Mouse (Mus musculus) megakaryocyte, embryonic 14.5 days (primary cell): ENCODE measurements around the gene Gpc1. TPM values are rescaled to one million over a fixed set of nuclear protein-coding genes. Genes with fewer than 3 reads are reported as not detected.

Experiments
- H3K27me3 ChIP-seq: replicated peaks from 2 replicates; pipeline ENCODE3; 2012; ENCODE audit warnings: inconsistent platforms
- H3K36me3 ChIP-seq: replicated peaks from 2 replicates; pipeline ENCODE3; 2012; ENCODE audit warnings: low read length, inconsistent platforms, mixed read lengths
- H3K4me1 ChIP-seq: 2 replicates; pipeline ENCODE4 v1.6.1; 2012; ENCODE audit warnings: inconsistent platforms
- H3K4me3 ChIP-seq: replicated peaks from 2 replicates; pipeline ENCODE3; 2012; ENCODE audit warnings: moderate library complexity, mild to moderate bottlenecking, inconsistent platforms
- H3K9me3 ChIP-seq: 2 replicates; pipeline ENCODE4 v1.6.1; 2012; ENCODE audit warnings: inconsistent platforms
- FLI1 ChIP-seq: IDR thresholded peaks from 2 replicates; pipeline ENCODE4 v1.6.1; 2012; ENCODE audit warnings: low read length, inconsistent platforms, mixed read lengths
- GATA1 ChIP-seq: IDR thresholded peaks from 3 replicates; pipeline ENCODE4 v1.6.1; 2012; ENCODE audit warnings: mixed read lengths, low read length, inconsistent platforms, borderline replicate concordance
- polyA plus RNA-seq: library from polyadenylated mRNA; stranded (reverse); fragments of >175 nt; gene quantifications from 2 replicates; pipeline ENCODE4 v1.2.3, GENCODE M21; 2012; ENCODE audit warnings: low replicate concordance; ENCODE audit not compliant: insufficient read depth

Gene Gpc1
- polyA plus RNA-seq, 1 experiment, result 0.26 TPM

DNA sequence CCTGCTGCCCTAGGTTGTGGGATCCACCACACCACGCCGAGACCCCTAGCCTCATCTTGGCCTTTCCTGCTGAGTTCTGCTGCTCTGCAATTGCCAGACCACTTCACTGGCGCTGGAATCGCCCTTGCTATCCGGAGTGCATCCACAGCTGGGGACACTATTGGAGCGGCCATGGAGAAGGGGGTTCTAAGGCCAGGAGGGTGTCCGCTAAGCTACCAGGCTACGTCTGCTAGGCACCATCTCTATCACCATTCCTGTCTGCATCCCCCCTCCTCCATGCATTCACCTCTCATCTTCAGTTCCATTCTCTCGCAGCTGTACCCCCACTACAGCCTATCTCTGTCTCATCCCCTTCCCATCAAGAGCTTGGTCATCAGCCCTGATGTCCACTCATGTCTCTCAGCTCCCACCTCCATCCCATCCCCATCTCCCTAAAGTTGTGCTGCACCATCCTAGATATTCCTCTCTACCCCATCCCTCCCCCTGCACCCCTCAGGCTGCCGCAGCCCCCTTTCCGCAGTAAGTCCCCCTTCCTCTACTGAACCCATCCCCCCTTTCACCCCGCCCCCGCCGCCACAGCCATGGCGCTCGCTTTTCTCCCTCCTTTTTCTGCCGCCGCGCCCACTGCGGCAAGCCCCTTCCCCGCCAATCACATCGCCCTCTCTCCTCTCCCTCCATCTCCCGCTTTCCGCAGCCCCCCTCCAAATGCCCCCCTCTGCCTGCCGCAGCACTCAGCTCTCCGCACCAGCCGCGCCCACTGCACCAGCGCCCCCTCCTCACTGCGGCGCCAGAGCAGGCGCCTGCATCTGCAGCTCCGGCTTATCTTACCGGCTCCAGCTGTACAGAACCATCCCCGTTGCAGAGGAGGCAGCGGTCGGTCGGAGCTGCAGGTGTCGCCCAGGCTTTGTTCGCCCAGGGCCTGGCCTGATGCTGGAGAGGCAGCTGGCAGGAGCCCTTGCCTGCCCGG lies 16.7 kb downstream of the Gpc1 start:
- peaks cover 95% of the 10 kb centered on the region for H3K27me3 ChIP-seq
- TF ChIP-seq GATA1 (no peak), FLI1 (no peak)
- H3K4me3 ChIP-seq, result no peak overlapping the region
- H3K4me1 ChIP-seq, result peaks cover 21% of the 10 kb centered on the region; the same call in 1 of the 2 replicates
- no peaks in the 10 kb centered on the region for H3K9me3 ChIP-seq
- no peaks in the 10 kb centered on the region for H3K36me3 ChIP-seq

DNA sequence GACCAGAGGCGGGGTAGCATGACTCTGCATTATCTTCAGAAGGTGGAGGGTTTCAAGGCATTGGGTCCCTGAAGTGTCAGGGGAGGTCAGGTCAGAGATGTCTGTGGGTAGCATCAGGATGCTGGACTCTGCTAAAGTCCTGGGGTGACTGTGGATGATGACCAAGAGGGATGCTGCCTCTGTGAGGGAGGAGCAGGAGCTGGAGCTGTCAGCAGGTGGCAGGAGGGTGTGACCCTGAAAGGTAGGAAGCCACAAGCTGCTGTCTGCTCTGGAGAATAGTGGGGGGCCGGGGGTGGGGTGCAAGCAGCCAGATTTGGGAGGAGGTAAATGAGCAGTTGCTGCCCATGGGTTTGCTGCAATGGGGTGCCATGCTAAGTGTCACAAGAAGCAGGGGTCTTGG lies 18.0 kb downstream of the Gpc1 start:
- H3K4me1 ChIP-seq, result peaks cover 21% of the 10 kb centered on the region; the same call in 1 of the 2 replicates
- TF ChIP-seq FLI1 (no peak), GATA1 (no peak)
- no peaks in the 10 kb centered on the region for H3K9me3 ChIP-seq
- peaks cover 94% of the 10 kb centered on the region for H3K27me3 ChIP-seq
- H3K36me3 ChIP-seq, result no peaks in the 10 kb centered on the region
- H3K4me3 ChIP-seq, result peak overlapping the region; percentile 85

DNA sequence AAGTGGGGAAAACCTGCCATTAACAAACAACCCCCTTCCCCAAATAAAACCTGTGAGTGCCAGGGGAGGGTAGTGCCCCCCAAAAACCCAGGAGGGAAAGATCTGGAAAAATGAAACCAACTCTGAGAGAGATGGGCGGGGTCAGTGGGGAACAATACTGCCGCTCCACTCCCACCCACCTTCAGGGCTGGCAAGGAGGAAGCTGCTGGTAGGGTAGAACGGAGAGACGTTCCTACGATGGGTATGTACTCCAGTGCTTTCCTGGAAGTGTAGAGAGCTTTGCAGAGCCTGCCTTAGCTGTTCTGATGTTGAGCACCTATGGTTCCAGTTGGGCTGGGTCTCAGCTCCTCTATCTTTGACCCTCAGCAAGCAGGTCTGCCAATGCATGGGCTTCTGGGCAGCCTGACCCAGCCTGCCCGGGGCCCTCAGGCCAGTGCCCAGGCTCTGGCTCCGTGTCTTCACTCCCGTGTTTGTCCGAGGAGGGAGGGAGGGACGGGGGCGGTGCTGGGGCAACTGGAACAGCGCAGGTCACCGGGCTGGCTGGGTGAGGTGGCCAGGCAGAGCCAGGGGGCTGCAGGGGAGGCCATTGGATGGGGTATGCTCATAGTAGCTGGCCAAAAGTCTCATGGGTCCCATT lies 18.6 kb downstream of the Gpc1 start:
- Histone ChIP-seq H3K36me3 (no peaks in the 10 kb centered on the region), H3K4me1 (peaks cover 21% of the 10 kb centered on the region), H3K9me3 (no peaks in the 10 kb centered on the region), H3K27me3 (peaks cover 94% of the 10 kb centered on the region), H3K4me3 (peak overlapping the region; percentile 85)
- TF ChIP-seq GATA1 (no peak), FLI1 (no peak)

DNA sequence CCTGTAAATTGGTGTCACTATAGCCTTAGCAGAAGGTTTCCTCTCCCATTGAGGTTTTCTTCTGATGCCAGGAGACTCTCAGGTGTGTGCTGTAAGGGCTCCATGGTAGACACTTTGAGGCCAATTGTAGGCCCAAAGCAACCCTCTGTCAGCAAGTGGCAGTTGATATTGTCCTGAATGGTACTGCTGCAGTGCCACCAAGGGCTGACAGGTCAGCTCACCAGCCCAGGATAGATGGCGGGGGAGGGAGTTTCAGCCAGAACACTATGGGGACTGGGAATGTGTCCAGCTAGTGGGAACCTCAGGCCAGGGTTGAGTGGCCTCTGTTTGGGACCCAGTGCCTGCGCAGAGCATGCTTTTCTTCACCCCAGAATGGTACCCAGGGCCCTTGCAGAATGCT lies 21.0 kb downstream of the Gpc1 start:
- no peak for TF ChIP-seq GATA1
- H3K27me3 ChIP-seq, result peaks cover 89% of the 10 kb centered on the region
- H3K4me3 ChIP-seq, result no peak overlapping the region
- H3K4me1 ChIP-seq, result peaks cover 28% of the 10 kb centered on the region
- H3K9me3 ChIP-seq, result no peaks in the 10 kb centered on the region
- no peaks in the 10 kb centered on the region for H3K36me3 ChIP-seq

GRCm38 (mm10) chr1:92861503-92861902 lies 30.1 kb downstream of the Gpc1 start:
- no peak overlapping the region for H3K4me3 ChIP-seq
- no peaks in the 10 kb centered on the region for H3K4me1 ChIP-seq
- H3K27me3 ChIP-seq, result peaks cover 60% of the 10 kb centered on the region
- no peaks in the 10 kb centered on the region for H3K9me3 ChIP-seq
- H3K36me3 ChIP-seq, result no peaks in the 10 kb centered on the region
- TF ChIP-seq GATA1, result no peak
- TF ChIP-seq FLI1, result no peak

DNA sequence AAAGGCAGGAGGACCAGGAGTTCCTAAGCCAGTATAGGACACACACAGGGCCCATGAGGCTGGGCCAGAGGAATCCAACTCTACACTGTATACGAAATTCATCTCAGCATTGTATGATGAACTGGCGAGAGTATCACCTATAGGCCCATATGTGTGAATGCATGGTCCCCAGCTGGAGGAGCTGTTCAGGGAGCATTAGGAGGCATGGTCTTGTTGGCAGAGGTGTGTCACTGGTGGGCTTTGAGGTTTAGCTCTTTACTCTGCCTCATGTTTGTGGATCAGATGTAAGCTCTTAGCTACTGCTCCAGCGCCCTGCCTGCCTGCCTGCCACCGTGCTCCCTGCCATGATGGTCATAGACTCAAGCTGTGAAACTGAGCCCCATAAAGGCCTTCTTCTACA lies 31.8 kb downstream of the Gpc1 start:
- peaks cover 3% of the 10 kb centered on the region; the same call in 1 of the 2 replicates for H3K9me3 ChIP-seq
- H3K27me3 ChIP-seq, result peaks cover 69% of the 10 kb centered on the region
- TF ChIP-seq FLI1, result no peak
- TF ChIP-seq GATA1, result no peak
- peaks cover 12% of the 10 kb centered on the region for H3K4me1 ChIP-seq
- no peak overlapping the region for H3K4me3 ChIP-seq
- H3K36me3 ChIP-seq, result no peaks in the 10 kb centered on the region

DNA sequence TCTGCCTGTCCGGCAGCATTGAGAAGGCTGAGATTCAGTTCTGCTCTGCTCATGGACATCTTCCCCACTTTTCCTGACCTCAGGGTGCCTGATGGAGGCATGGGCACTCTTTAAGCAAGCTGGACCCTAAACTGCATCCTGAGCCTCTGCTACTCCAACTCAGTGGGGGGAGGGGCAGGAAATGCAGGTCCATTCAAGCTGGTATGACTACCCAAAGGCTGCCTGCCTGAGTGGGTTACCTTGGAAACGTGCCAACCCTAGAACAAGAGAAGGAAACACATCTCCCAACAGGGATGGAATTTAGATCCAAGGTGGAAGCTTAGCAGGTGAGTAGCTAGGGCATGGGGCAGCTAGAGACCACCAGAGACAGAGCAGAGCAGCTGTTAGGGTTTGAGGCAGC lies 34.7 kb downstream of the Gpc1 start:
- H3K27me3 ChIP-seq, result peaks cover 71% of the 10 kb centered on the region
- TF ChIP-seq GATA1 (no peak), FLI1 (no peak)
- H3K9me3 ChIP-seq, result peaks cover 4% of the 10 kb centered on the region; the same call in 1 of the 2 replicates
- no peaks in the 10 kb centered on the region for H3K36me3 ChIP-seq
- H3K4me3 ChIP-seq, result no peak overlapping the region
- peaks cover 12% of the 10 kb centered on the region for H3K4me1 ChIP-seq

DNA sequence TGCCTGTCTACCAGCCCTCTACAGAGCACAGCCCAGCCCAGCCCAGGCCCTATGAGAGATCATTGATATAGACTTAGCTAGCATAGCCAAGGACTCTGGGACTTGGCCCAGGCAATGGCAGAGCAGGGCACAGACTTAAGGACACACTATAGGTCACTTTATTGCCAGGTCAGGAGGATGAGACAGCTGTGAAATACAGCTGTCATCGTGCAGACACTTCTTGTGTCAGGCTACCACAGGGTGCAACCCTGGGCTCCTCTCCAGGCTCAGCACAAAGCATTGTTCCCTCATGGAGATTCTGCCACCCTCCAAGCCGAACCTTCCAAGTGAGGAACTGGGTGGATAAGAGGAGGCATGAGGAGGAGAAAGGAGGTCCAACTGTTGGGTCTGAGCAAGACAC lies 38.5 kb downstream of the Gpc1 start:
- no peak for TF ChIP-seq GATA1
- TF ChIP-seq FLI1, result no peak
- peaks cover 79% of the 10 kb centered on the region for H3K27me3 ChIP-seq

DNA sequence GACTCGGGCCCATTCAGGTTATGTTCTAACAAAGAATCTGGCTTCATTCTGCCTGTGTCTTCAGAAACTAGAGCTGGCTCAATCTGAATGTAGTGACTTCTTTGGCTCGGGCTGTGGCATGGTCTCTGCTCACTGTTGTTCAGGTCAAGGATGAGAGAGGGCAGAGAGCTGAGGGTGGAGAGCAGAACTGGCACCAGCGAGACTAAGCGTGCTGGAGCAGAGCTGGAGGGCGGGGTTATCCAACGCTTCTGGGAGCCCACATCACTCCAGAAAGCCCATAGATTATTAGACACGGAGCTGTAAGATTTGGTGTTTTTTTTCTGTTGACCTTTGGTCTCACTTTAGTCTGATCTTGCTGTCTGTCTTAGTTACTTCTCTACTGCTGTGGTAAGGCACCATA lies 41.2 kb downstream of the Gpc1 start:
- Histone ChIP-seq H3K9me3 (peaks cover 9% of the 10 kb centered on the region), H3K36me3 (no peaks in the 10 kb centered on the region), H3K4me1 (peaks cover 6% of the 10 kb centered on the region), H3K4me3 (no peak overlapping the region), H3K27me3 (peaks cover 79% of the 10 kb centered on the region)
- no peak for TF ChIP-seq GATA1
- TF ChIP-seq FLI1, result no peak

More for the DNA sequence above, 38.5 kb downstream of the Gpc1 start:
- no peaks in the 10 kb centered on the region for H3K36me3 ChIP-seq
- H3K4me1 ChIP-seq, result peaks cover 12% of the 10 kb centered on the region
- no peak overlapping the region for H3K4me3 ChIP-seq
- peaks cover 9% of the 10 kb centered on the region for H3K9me3 ChIP-seq

DNA sequence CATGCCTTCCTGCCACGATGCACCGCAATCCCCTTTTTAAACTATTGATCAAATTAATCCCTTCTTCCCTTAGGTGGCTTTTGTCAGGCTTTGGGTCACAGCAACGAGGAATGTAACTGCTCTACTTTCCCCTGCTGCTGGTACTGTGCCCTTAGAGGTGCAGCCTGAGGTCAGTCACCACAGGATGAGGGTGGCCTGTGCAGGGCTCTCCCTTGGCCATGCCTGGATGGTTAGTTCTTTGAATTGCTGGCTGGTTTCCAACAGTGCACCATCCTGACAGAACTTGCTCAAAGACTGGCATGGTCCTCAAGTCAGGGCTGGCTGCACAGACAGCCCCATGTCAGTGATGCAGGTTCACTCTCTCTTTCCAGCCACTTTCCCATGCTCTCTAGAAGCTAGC lies 42.6 kb downstream of the Gpc1 start:
- no peaks in the 10 kb centered on the region for H3K4me1 ChIP-seq
- peaks cover 80% of the 10 kb centered on the region for H3K27me3 ChIP-seq
- TF ChIP-seq FLI1, result no peak
- TF ChIP-seq GATA1, result no peak
- H3K4me3 ChIP-seq, result no peak overlapping the region
- H3K36me3 ChIP-seq, result no peaks in the 10 kb centered on the region
- peaks cover 5% of the 10 kb centered on the region; the same call in 1 of the 2 replicates for H3K9me3 ChIP-seq
